Comparison of ENCODE assay signal across 10 mouse cellular contexts in genomic region chr10:59077909-59078308, GRCm38 (mm10).
DNase-seq lines count a peak whose midpoint lies in the region; ATAC-seq and TF ChIP-seq lines count a peak whose summit lies in the region.
"Had no signal": no experiment of that assay in that cellular context is flagged by ENCODE, and none has a peak within 500 bp of the region (broad histone marks: within the 10 kb centered on the region; RNA-seq: fewer than 3 reads in every experiment).

No protein-coding gene starts in this region.

- peak; percentile 5 to 29 for DNase-seq in heart, adult 18-20 months
- no peak for DNase-seq in heart, adult 2 months
- peak; percentile 82 for DNase-seq in 3134 (ENCODE audit: extremely low read depth, insufficient read length, low spot score)
- peak; percentile 42 for DNase-seq in forebrain, embryonic 11.5 days (ENCODE audit: low spot score)
- peak; percentile 48 for DNase-seq in layer of hippocampus, adult 9-11 months
- no peak for DNase-seq in heart, postnatal 36 days
- DNase-seq in cerebellum, adult 8-10 months = no peak
- DNase-seq: heart, postnatal 4 days had no signal

- H3K4me1 ChIP-seq in heart, adult 2 months (ENCODE audit: control insufficient read depth, insufficient read depth, low read length) = peaks cover 1% of the 10 kb centered on the region; the same call in 1 of the 2 replicates
- H3K4me1 ChIP-seq in forebrain, embryonic 11.5 days (replicated peaks; ENCODE audit: control insufficient read depth, insufficient read depth, low read length) = no peaks in the 10 kb centered on the region

- H3K36me3 ChIP-seq in heart, adult 2 months (ENCODE audit: control insufficient read depth, insufficient read depth, low read length) = no peaks in the 10 kb centered on the region
- H3K36me3 ChIP-seq in forebrain, embryonic 11.5 days (ENCODE audit: control insufficient read depth, insufficient read depth, low read length) = no peaks in the 10 kb centered on the region
- H3K36me3 ChIP-seq: limb, embryonic 15.5 days had no signal

- no peak overlapping the region for H3K27ac ChIP-seq in heart, adult 2 months
- H3K27ac ChIP-seq in forebrain, embryonic 11.5 days (ENCODE audit: low read depth, low read length) = no peak overlapping the region
- H3K27ac ChIP-seq: limb, embryonic 15.5 days had no signal

- no peak for TF ChIP-seq POLR2A in heart, adult 2 months (IDR thresholded peaks at IDR 0.05; ENCODE audit: insufficient read depth, low read depth, low read length)

- TF ChIP-seq EP300 in heart, adult 2 months (IDR thresholded peaks at IDR 0.05; ENCODE audit: insufficient read depth, low read depth, low read length) = no peak

- H3K4me2 ChIP-seq in forebrain, embryonic 11.5 days (ENCODE audit: low read depth, low read length, severe bottlenecking) = no peak overlapping the region
- H3K4me2 ChIP-seq: limb, embryonic 15.5 days had no signal

- intact Hi-C loops in heart, adult 2 months (cut with DNase I) = no loop called here
- intact Hi-C loops in heart, postnatal 36 days (cut with DNase I) = no loop called here

- H3K79me2 ChIP-seq in heart, adult 2 months (replicated peaks; ENCODE audit: control insufficient read depth, insufficient read depth, low read length) = no peaks in the 10 kb centered on the region

- no peak overlapping the region for H3K4me3 ChIP-seq in heart, adult 2 months
- H3K4me3 ChIP-seq in forebrain, embryonic 11.5 days (ENCODE audit: low read depth, low read length) = no peak overlapping the region
- H3K4me3 ChIP-seq: limb, embryonic 15.5 days had no signal

- TF ChIP-seq CTCF in heart, adult 2 months (IDR thresholded peaks at IDR 0.05) = no peak

- no peak for ATAC-seq in forebrain, embryonic 11.5 days (replicated peaks; ENCODE audit: low FRiP score)
- no peak for ATAC-seq in erythroid progenitor cell, adult 5-6 weeks (replicated peaks; ENCODE audit: low FRiP score, poor library complexity, severe bottlenecking)

- no peaks in the 10 kb centered on the region for H3K27me3 ChIP-seq in heart, adult 2 months (ENCODE audit: control insufficient read depth, insufficient read depth, low read length)
- no peaks in the 10 kb centered on the region for H3K27me3 ChIP-seq in forebrain, embryonic 11.5 days (ENCODE audit: control insufficient read depth, insufficient read depth, low read length)
- H3K27me3 ChIP-seq: limb, embryonic 15.5 days had no signal

- H3K9ac ChIP-seq in heart, adult 2 months (ENCODE audit: low read depth, low read length) = no peak overlapping the region
- H3K9ac ChIP-seq in forebrain, embryonic 11.5 days (ENCODE audit: low read length) = no peak overlapping the region
- H3K9ac ChIP-seq: limb, embryonic 15.5 days had no signal

- WGBS in heart, adult 2 months = 67% methylated on average over 10 of the region's 10 CpGs
- WGBS in forebrain, embryonic 11.5 days = 81% methylated on average over 10 of the region's 10 CpGs

- H3K9me3 ChIP-seq in forebrain, embryonic 11.5 days (ENCODE audit: control insufficient read depth, low read length) = no peaks in the 10 kb centered on the region
- H3K9me3 ChIP-seq: limb, embryonic 15.5 days had no signal

Comparison
In these comparisons a context has a peak if more than half of its experiments do, and no peak if none do; other contexts are left out.
1. DNase-seq: peak in heart, adult 18-20 months (2 of 2), 3134 (single experiment), forebrain, embryonic 11.5 days (single experiment) and layer of hippocampus, adult 9-11 months (single experiment); none in heart, adult 2 months (0 of 2), heart, postnatal 36 days (0 of 2) and cerebellum, adult 8-10 months (single experiment).